Mouse (Mus musculus) thymus, postnatal 10 days (tissue): ENCODE data around the gene Nrxn1.

ENCODE experiments used
- DNase-seq, 2 experiments: peaks; one replicate each; pipeline ENCODE4 v3.0.0; 2021; ENCODE audit warnings: low spot score in 2 of 2

The Nrxn1 gene

DNA sequence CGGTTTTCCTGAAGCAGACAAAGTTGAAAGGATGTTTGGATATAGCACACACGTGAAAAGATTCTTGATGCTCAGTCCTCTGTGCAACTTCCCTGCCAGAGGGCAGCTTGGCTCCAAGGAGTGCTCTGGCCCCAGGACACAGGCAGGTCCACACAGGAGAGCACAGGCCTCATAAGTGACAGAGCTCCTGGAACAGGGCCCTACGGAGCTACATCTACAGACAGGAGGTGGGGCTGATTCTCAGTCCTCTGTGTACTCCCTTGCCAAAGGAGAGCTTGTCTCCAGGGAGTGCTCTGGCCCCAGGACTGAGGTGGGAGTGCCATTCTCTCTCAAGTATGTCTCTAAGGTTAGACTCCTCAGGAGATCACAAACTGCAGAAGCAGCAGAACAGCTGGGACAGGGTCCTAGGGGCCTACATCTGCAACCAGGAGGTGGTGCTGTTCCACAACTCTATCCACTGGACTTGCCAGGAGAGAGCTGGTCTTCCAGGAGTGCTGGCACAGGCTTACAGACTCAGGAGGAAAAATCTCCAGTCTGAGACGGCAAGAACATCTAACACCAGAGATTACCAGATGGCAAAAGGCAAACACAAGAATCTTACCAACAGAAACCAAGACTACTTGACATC is 129.9 kb downstream of the Nrxn1 start:
- no peak for DNase-seq

DNA sequence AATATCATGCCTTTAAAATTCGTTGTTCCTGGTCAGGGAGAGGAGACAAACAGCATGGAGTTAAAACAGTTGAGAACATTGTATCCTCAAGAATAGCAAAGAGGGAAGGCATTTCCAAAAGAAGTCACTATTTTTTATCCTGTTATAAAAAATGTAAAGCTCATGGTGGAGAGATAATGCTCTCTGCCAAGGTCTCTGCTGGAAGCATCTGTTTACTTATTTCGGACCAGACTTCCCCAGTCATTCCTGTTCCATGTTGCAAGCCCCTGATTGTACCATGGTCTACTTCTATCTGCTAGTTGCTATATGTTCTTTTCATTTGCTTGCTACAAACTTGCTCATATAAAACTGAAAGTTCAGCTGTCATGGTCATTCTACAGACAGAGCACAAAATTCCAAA is 137.7 kb downstream of the Nrxn1 start:
- DNase-seq, result no peak

DNA sequence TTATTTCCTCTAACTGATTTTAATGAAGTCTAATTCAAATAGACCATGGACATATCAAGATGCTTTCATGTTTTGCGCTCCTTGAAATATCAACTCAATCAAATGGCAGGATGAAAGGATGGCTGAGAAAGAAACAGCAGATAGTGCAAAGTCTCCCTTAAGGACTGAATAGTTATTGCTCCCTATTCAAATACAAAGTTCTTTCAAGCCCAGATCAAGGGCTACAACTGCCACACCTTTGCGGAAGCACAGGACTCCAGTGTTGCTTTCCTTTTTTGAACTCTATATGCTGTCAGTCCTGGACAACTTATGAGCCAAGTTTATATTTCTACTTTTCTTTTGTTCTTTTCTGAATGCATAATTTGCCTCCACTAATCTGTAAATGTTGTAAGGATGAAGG is 157.9 kb downstream of the Nrxn1 start:
- no peak for DNase-seq

DNA sequence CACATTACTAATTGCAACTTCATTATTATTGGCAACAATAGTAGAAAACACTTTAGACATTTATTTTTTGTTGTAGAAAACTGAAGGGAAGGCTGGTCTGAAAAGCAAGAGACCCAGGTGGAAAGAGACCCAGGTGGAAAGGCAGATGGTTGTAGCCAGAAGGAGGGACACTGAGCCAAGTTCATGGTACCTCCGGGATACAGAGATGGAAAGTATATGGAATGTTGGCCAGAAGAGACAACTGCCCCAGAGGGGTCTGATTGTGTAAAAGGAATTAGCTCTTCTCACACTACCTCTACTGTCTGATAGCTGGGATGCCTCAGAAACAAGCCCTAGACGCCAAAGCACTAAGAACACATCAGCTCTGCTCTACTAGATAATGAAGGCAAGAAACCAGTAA is 179.6 kb downstream of the Nrxn1 start:
- DNase-seq, result no peak

DNA sequence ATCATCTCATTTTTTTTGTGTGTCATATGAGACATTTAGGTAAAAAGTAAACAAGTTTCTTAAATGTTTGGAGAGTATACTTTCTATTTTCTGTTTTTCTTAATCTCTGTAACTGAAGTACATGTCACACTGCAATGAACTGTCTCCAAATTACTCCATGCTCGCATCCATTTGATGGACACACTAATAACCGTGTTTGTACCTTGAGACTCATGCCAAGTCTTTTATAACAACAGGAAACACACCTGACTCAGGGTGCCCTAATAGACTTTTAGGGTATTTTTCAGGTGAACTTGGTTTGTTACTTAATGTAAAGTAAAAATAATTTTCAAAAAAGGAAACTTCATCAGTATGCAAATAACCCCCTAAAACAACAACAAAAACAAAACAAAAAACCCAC is 180.1 kb downstream of the Nrxn1 start:
- DNase-seq, result no peak

DNA sequence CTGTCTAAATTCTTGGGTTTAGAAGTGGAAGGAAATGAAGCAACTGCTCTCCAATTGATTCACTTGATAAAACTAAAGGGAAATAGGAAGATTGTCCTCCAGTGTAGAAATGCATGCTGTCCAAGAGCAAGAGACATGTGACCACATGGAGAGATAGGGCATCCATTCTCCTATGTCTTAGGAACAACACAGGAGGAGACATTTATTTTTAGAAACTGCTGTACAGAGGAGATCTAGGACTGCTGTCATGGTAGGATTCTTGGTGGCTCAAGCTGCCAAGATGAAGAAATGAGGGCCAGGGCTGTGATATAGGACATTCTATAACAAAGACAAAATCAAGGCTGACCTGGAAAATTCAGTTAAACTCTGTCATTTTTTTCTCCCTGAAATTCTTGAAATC is 180.5 kb downstream of the Nrxn1 start:
- no peak for DNase-seq

DNA sequence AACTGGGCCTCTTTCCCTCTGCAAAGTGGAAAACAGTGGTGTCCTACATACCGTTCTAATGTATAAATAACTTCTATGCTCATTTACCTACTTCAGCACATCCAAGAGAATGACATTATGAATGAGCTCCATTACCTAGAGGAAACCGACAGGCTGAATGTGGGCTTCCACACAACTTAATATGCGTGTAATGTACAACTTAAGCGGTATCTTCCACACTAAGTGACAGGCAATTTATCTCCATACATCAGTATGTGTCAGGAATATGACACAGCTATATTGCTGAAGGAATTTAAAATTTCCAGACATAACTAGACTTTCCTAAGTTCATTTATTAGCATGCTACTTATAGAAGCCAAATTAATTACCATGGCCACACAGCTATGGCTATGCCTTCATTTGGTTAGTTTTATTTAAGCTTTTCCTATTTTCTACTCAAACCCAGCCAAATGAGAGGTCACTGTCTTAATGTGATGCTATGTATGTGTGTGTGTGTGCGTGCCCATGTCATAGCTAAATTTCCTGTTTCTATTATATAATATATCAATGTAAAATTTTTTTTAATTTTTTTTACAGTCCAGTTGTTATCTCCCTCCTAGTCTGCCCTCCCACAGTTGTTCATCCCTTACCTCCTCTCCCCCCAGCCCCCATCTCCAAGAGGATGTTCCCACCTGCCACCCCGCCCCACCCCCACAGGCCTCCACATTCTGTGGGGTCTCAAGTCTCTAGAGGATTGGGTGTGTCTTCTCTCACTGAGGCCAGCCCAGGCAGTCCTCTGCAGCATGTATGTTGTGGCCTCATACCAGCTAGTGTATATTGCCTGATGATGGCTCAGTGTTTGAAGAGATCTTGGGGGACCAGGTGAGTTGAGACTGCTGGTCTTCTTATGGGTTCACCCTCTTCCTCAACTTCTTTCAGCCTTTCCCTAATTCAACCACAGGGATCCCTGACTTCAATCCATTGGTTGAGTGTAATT is 186.5 kb downstream of the Nrxn1 start:
- no peak for DNase-seq

DNA sequence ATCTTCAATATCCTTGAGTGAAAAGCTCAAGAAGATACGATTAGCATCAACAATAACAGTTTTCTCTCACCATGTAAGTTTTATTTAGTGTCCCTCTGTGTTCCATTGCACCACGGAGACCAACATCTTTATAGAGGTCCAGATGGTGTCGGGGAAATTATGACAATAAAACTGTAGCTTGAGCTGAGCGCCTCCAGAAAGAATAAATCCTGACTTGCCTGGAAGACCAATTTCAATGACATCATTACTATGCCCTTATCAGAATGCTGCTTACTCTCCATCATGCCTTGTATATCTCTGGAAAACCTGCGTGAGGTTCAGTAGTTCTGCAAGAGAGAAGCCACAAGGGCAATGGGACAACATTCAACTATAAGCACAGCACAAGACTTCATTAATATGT is 187.7 kb downstream of the Nrxn1 start:
- no peak for DNase-seq

DNA sequence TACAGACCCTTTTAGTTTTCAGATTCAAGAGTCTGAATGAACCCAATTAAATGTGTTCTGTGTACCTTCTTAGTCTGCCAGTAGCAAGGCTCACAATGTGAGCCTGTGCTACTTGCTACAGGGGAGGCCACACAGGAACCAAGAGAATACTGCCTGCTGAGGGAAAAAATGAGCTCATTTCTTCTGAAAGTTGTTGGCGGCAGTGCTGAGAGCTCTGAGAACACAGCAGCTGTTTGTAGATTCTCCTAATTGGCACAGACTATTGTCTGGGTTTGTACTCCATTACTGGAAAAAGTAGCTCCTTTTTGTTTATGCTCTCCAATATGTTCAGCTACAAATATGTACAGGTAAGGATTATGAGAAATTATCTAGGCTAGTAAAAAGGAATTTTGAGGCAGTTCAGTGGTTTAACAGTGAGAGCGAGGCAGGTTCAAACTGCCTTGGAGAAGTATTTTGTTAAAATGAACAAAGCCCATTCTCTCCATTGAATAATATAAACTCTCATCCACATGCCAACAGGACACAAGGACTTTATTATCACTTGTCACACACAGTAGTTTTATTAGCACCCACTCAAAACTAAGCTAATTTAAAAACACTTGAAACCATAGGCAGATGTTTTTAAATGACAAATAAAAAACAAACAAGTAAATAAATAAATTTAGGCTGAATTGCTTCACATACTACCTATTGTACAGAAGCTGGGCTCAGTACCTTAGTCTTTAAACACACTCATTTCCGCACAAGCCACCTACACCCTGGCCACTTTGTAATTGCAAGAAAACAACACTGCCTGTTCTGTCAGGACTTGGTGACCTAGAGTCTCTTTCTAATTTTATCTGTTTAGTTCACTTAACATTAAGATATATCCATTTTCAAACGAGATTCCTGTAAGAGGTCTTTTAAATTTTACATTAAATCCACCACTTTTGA is 200.3 kb downstream of the Nrxn1 start:
- no peak for DNase-seq

DNA sequence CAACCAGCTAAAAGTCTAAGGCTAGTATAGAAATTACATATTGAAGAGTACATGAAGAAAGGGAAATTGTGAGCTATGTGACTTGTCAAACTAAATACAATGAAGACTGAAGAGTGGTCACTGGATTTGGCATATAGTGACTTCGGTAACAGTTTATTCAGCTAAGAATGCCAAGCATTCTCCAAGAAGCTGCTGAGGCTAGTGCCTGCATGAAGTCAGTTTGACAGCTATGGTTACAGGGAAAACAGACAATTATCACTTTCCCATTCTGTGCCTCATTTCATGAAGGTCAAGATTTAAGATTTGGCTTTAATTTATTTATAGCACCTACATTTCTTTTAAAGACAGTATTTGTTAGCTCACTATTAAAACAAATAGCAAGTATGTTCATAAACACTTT is 201.2 kb downstream of the Nrxn1 start:
- DNase-seq, result no peak

DNA sequence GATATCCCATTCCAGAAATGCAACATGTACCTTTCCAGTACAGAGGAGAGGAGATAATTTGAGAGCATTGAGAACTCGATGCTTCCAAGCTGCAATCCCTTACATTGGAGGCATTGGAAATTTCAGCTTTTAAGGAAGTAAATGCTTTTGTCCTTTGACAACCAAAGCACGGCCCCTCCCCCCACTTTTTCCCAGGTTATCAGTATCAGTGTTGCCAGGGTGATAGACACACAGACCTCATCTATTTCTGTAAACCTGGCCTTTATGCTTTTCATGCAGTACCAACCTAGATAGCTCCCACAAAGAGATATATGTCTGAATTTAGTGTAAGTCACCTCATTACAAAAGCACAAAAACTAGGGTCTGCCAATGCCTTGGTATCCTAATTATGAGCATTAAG is 235.6 kb downstream of the Nrxn1 start:
- no peak for DNase-seq

DNA sequence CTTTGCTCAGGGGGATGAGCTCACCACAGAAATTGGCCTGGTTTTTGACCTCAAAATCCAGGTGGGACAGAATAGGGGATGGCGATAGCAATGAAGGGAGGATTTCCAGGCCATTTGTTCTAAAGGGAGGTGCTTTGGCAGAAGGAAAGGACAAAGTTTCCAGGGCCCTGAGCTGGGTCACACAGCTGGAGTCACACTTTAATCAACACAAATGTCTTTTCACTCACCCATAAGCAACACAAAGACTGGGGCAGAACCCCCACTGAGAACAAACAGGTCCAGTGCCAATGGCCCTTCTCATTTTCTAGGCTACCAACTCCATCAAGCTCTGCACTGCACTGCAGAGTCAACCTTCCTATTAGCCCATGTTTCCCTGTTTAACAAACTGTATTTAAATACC is 249.0 kb downstream of the Nrxn1 start:
- DNase-seq, result no peak

DNA sequence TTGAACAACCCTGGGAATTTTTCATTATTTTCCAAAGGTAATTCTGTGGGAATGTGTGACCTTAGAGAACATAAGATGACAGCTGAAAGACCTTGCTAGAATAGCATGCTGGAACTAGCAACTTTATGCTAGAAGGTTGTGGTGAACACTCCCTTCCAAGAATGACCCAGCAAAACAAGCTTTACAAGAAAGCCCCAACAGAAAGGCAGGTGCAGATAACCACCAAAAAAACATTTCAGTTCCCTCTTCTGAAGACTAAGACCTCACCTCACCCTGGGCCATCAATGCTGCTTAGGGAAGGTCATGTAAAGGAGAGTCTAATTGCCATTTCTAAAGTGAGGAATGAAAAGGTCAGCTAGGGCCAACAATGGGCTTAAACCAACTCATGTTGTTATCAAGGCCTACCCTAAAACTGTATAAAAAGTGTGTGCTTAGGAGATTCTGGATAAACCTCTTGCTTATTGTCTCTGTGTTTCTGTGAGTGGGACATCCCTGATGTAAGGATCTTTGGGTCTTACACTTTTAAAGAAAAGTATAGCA is 249.7 kb downstream of the Nrxn1 start:
- DNase-seq, result no peak

DNA sequence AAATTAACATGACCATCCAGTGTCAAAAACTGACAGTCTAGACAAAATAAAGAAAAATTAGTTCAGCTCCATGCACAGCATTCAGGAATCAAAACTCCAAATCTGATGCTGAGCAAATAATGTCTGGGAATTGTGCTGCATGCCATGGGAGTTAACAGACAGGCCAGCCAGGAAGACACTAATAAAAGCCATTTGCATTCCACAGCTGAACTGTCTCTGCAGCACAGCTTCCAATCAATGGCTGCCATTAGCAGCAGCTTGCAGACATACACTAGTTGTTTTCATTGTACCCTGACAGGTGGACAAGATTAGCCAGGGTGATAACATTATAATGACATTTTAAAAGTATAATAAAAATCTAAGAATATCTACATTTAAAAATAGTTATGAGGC is 255.9 kb downstream of the Nrxn1 start:
- no peak for DNase-seq

DNA sequence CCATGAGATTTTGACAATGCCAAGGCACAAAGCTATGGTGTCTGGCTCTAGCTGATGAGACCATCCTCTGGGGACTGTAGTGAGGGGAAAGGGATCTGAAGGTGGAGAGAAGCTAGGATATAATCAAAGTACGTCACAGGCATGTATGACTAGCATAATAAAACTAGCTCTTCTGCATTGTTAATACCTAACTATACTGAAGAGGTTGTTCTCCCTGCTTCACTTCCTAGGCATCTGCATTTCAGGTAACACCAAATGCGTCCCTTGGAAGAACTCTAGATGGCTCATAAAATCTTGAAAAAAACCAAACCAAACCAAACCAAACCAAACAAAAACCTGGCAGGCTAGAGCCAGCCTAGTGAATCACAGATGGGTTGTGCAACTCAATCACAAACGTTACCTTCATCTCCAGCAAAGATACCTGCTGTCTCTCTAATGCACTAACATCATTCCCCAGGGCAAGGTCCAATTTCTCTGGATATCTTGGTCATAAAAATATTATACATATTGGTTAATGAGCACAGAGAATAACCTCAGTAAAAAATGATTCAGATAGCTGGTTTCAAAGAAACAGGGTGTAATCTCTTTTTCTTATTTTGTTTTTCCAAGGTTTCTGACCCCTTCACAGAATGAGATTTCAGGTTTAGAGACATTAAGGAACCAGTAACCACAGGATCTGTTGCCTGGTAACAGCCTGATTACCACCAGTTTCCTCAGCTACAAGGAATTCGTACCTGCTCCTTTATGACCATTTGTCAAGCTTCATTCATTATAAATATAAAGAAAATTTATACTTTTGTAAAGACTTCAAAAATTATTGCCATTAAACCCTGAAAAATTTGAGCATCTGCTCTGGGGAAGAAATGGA is 256.5 kb downstream of the Nrxn1 start:
- DNase-seq, result no peak

DNA sequence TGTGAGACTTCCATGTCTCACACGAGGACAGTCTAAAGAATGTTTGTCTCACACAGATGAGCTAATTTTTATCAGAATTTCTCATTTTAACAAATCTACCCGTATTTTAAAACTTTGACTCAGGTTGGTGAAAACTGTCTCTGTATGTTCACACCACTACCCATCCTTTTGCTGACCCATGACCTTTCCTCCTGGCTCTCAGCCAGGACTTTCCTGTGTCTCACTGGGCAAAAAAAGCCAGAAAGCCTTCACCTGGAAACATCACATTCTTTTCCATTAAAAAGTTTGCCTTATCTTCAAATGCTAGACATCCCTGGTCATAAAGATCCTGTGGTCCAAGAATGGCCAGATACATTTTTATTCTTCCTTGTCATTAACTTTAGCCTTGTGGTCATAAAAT is 274.5 kb downstream of the Nrxn1 start:
- DNase-seq, result no peak

DNA sequence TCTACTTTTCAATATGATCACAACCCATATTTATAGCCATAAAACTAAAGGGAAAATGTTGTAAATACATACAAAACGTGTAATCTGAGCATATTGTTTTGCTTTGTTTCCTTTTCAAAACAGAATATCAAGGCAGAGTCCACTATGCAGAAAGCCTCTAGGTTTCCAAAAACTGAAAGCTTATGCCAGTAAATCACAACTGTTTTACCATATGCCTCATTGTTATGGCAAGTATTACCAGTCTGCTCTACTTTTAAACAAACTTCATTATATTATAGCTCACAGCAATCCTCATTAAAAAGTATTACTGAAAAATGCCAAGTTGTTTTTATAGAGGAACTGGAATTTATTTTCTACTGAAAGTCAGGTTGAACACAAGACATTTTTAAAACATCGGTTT is 275.0 kb downstream of the Nrxn1 start:
- DNase-seq, result no peak

DNA sequence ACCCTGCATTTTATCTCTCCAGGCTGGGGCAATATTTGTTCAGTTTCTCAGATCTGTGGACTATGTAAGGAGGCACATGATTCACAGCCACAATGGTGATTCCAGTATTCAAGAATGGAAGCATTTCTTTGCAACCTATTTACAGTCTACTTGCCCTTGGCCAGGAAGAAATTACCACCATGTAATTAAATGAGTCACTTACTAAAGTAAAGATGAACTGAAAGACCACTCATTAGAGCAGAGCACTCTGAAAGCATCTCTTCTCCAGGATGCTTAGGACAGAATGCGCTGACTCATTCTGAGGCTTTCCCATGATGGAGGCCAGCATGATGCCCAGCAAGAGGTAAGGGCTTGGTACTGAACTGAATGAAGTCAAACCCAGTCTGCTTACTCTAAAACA is 277.6 kb downstream of the Nrxn1 start:
- no peak for DNase-seq

DNA sequence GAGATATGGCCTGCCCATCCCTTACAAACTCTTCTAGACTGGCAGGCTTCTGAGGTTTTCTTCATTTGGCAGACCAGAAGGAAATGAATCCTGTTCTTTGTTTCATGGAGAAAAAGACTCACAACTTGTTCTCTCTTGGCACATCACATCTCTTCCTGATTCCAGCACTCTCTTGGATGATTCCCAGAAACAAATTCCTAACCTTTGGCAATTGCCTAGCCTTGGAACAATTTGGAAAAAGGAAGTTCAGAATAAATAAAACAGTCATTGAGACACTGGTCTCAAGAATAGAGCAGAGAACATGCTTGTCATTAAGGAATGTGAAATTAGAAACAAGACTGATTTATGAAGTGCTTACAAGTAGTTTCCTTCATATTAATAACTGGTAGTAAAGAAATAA is 279.1 kb downstream of the Nrxn1 start:
- DNase-seq, result no peak

DNA sequence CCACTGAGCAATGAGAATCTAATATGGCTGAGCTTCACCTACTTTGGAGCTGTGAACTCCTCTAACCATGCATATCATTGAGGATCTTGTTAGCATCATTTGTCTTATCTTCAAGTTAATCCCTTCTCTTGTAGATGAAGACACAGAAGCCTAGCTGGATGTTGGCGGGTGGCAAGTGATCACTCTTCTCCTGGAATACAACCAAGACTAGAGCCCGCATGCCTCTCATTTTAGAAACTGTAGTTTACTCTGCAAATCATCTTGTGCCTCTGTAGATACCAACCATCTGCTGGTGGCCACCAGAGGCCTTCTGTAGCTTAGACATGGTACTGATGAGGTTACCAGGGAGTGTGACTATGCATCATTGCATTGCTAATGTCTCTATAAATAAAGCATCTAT is 280.4 kb downstream of the Nrxn1 start:
- no peak for DNase-seq
